Mouse (Mus musculus) midbrain, postnatal 0 days (tissue): ENCODE results near the gene Actr1b. TPM values are rescaled to one million over a fixed set of nuclear protein-coding genes. Genes with fewer than 3 reads are reported as not detected.

Experiments
- ATAC-seq: fragments of 200-750 bp; cut with Nextera tagmentation; 2 replicates; pipeline ENCODE4 v1.8.0; 2017; ENCODE audit warnings: moderate number of reproducible peaks, mild to moderate bottlenecking, moderate TSS enrichment, moderate library complexity; ENCODE audit not compliant: low FRiP score
- DNase-seq: peaks from one replicate; pipeline ENCODE4 v3.0.0-alpha.2; 2015; ENCODE audit warnings: low spot score
- H3K27ac ChIP-seq: fragments of 300-500 bp; sonication (generic); 2 replicates; pipeline ENCODE4 v1.5.1; 2014; ENCODE audit warnings: low read depth, mild to moderate bottlenecking, low read length, mixed read lengths
- H3K27me3 ChIP-seq: fragments of 300-500 bp; sonication (generic); 2 replicates; pipeline ENCODE4 v1.6.1; 2014; ENCODE audit warnings: low read length, control low read depth, mixed read lengths; ENCODE audit not compliant: insufficient read depth
- H3K36me3 ChIP-seq: fragments of 300-500 bp; sonication (generic); 2 replicates; pipeline ENCODE4 v1.6.1; 2014; ENCODE audit warnings: low read length, control low read depth, mixed read lengths; ENCODE audit not compliant: insufficient read depth
- H3K4me1 ChIP-seq: fragments of 300-500 bp; sonication (generic); 2 replicates; pipeline ENCODE4 v1.6.1; 2014; ENCODE audit warnings: mild to moderate bottlenecking, control low read depth, antibody characterized with exemption, low read length, mixed read lengths; ENCODE audit not compliant: insufficient read depth
- H3K4me2 ChIP-seq: fragments of 300-500 bp; sonication (generic); 2 replicates; pipeline ENCODE4 v1.6.1; 2014; ENCODE audit warnings: low read depth, mild to moderate bottlenecking, low read length, mixed read lengths; ENCODE audit not compliant: poor library complexity, severe bottlenecking
- H3K4me3 ChIP-seq: fragments of 300-500 bp; sonication (generic); 2 replicates; pipeline ENCODE4 v1.5.1; 2014; ENCODE audit warnings: low read depth, mild to moderate bottlenecking, low read length, moderate library complexity
- H3K9ac ChIP-seq: fragments of 300-500 bp; sonication (generic); replicated peaks from 2 replicates; pipeline ENCODE4 v1.6.1; 2014; ENCODE audit warnings: mild to moderate bottlenecking, low read length, moderate library complexity, mixed read lengths; ENCODE audit not compliant: poor library complexity, severe bottlenecking
- H3K9me3 ChIP-seq: fragments of 300-500 bp; sonication (generic); 2 replicates; pipeline ENCODE4 v1.6.1; 2016; ENCODE audit warnings: low read length, control low read depth
- CTCF ChIP-seq: IDR thresholded peaks from 2 replicates; pipeline ENCODE4 v1.5.1; 2016; ENCODE audit warnings: antibody characterized with exemption, mild to moderate bottlenecking
- WGBS: fragments of 180-500 bp; shearing (Covaris S2); extraction: QIAGEN DNeasy Blood & Tissue Kit; methylation state at CpG from one replicate; pipeline ENCODE4 v1.1.7; 2014; 5-methylcytosine and 5-hydroxymethylcytosine counted together
- polyA plus RNA-seq: library from polyadenylated mRNA; unstranded; fragments of >200 nt; fragmentation: Nextera tagmentation; extraction: Ambion mirVana; gene quantifications from 2 replicates; pipeline ENCODE4 v1.2.1, GENCODE M21; 2015
- total RNA-seq: library from RNA; depleted of rRNA; stranded (reverse); fragments of >200 nt; gene quantifications from 2 replicates; pipeline ENCODE4 v1.2.3, GENCODE M21; 2014

Actr1b gene
- total and polyA plus RNA-seq, 2 experiments from 2014 or later: 113 to 139 TPM

GRCm38 (mm10) chr1:36737300-36737699 lies 23.1 kb upstream of the Actr1b start:
- no peak overlapping the region for H3K4me2 ChIP-seq
- no peak overlapping the region for H3K9ac ChIP-seq
- 12% methylated on average over 4 of the region's 4 CpGs for WGBS
- no peaks in the 10 kb centered on the region for H3K27me3 ChIP-seq
- peak; percentile 94 for TF ChIP-seq CTCF
- no peaks in the 10 kb centered on the region for H3K36me3 ChIP-seq
- H3K9me3 ChIP-seq: no peaks in the 10 kb centered on the region
- H3K4me3 ChIP-seq: no peak overlapping the region
- no peaks in the 10 kb centered on the region for H3K4me1 ChIP-seq
- ATAC-seq (0 out of 2 replicates have a peak, but pooled peaks have one; percentile 58), DNase-seq (peak; percentile 92)
- H3K27ac ChIP-seq: no peak overlapping the region

- H3K9me3 ChIP-seq: no peaks in the 10 kb centered on the region
- no peak for TF ChIP-seq CTCF
- H3K9ac ChIP-seq: no peak overlapping the region
- H3K27me3 ChIP-seq: no peaks in the 10 kb centered on the region
- no peak overlapping the region for H3K4me2 ChIP-seq
- H3K27ac ChIP-seq: no peak overlapping the region
- H3K4me1 ChIP-seq: no peaks in the 10 kb centered on the region
- DNase-seq: no peak
- H3K4me3 ChIP-seq: no peak overlapping the region
- no peak for ATAC-seq
- 74% methylated on average over 4 of the region's 4 CpGs for WGBS
- H3K36me3 ChIP-seq: no peaks in the 10 kb centered on the region
Observed at GRCm38 (mm10) chr1:36724057-36724431, 9.8 kb upstream of the Actr1b start.

- Histone ChIP-seq H3K27me3 (no peaks in the 10 kb centered on the region), H3K36me3 (no peaks in the 10 kb centered on the region), H3K4me2 (no peak overlapping the region), H3K27ac (no peak overlapping the region), H3K4me3 (no peak overlapping the region), H3K4me1 (no peaks in the 10 kb centered on the region), H3K9me3 (no peaks in the 10 kb centered on the region), H3K9ac (no peak overlapping the region)
- WGBS: 85% methylated on average over 16 of the region's 16 CpGs
- TF ChIP-seq CTCF: no peak
- DNase-seq (no peak), ATAC-seq (no peak)
Observed at GRCm38 (mm10) chr1:36723146-36724056, 9.2 kb upstream of the Actr1b start.

GRCm38 (mm10) chr1:36718786-36719185 lies 4.6 kb upstream of the Actr1b start:
- Histone ChIP-seq H3K9ac (no peak overlapping the region), H3K4me2 (no peak overlapping the region), H3K9me3 (no peaks in the 10 kb centered on the region), H3K4me3 (no peak overlapping the region), H3K27ac (no peak overlapping the region), H3K4me1 (no peaks in the 10 kb centered on the region), H3K36me3 (no peaks in the 10 kb centered on the region), H3K27me3 (no peaks in the 10 kb centered on the region)
- DNase-seq: no peak
- ATAC-seq: no peak
- no peak for TF ChIP-seq CTCF
- WGBS: 78% methylated on average over 1 of the region's 1 CpGs

GRCm38 (mm10) chr1:36711104-36711503 lies 3.1 kb downstream of the Actr1b start:
- Histone ChIP-seq H3K4me1 (no peaks in the 10 kb centered on the region; the same call in 1 of the 2 replicates), H3K4me3 (no peak overlapping the region), H3K9ac (no peak overlapping the region), H3K27ac (no peak overlapping the region), H3K4me2 (no peak overlapping the region), H3K36me3 (peaks cover 11% of the 10 kb centered on the region), H3K9me3 (no peaks in the 10 kb centered on the region), H3K27me3 (no peaks in the 10 kb centered on the region)
- no peak for TF ChIP-seq CTCF
- WGBS: 96% methylated on average over 2 of the region's 2 CpGs
- DNase-seq: no peak
- no peak for ATAC-seq

- Histone ChIP-seq H3K9me3 (no peaks in the 10 kb centered on the region), H3K27ac (peak within 1 kb of the TSS; percentile 86), H3K36me3 (peaks cover 23% of the 10 kb centered on the region), H3K27me3 (no peaks in the 10 kb centered on the region), H3K4me1 (no peaks in the 10 kb centered on the region; the same call in 1 of the 2 replicates), H3K4me3 (peak within 1 kb of the TSS; percentile 99), H3K9ac (peak within 1 kb of the TSS; percentile 93), H3K4me2 (peak within 1 kb of the TSS; percentile 81)
- no peak for TF ChIP-seq CTCF
- under 1% methylated on average over 28 of the region's 29 CpGs for WGBS
- peak; percentile 96 for ATAC-seq
- DNase-seq: peak; percentile 99
Observed at GRCm38 (mm10) chr1:36709854-36710280, 4.4 kb downstream of the Actr1b start, which contains the start of gene 4933424G06Rik. Gene 4933424G06Rik (plus strand): TSS chr1:36710149.
